Mouse (Mus musculus): ENCODE measurements around the gene Olfr215. TPM values are rescaled to one million over a fixed set of nuclear protein-coding genes. Genes with fewer than 3 reads are reported as not detected.
"Not testable (repeated sequence)": the region's sequence is repeated elsewhere in the genome, so short reads cannot be mapped to it uniquely, and the experiment has no call there.

Olfr215 gene
- polyA plus RNA-seq, 1 experiment = not detected

DNA sequence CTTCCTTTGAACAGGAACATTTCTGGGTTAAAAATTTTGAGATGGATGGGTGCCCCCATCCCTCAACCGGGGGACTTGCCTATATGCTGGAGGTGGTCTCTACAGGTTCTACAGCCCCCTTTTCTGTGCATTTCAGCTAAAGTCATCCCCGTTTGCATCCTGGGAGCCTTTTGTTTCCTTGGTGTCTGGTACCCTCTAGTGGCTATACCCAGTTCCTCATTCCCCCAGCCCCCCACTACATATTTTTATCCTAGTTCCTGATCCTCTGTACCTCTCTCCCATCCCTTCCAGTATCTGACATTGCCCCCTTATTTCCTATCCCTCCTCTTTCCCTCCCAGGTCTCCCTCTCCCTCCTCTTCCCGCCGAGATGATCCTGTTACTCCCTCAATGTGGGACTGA, 23.2 kb upstream of the Olfr215 start:
- H3K27me3 ChIP-seq (ENCODE audit: control insufficient read depth) = no peaks in the 10 kb centered on the region
- H3K4me3 ChIP-seq (replicated peaks) = no peak overlapping the region
- no peaks in the 10 kb centered on the region for H3K4me1 ChIP-seq (ENCODE audit: control insufficient read depth)
- no peak for TF ChIP-seq TAL1 (IDR thresholded peaks at IDR 0.05; ENCODE audit: low read length)
- no peak for TF ChIP-seq GATA1 (IDR thresholded peaks at IDR 0.05; ENCODE audit: low read length)
- no peaks in the 10 kb centered on the region for H3K36me3 ChIP-seq (ENCODE audit: control insufficient read depth)
- H3K9me3 ChIP-seq (ENCODE audit: control insufficient read depth, low read length) = no peaks in the 10 kb centered on the region

- H3K27me3 ChIP-seq (ENCODE audit: control insufficient read depth); H3K4me1 ChIP-seq (ENCODE audit: control insufficient read depth); H3K9me3 ChIP-seq (ENCODE audit: control insufficient read depth, low read length); H3K4me3 ChIP-seq (replicated peaks); H3K36me3 ChIP-seq (ENCODE audit: control insufficient read depth): not testable (repeated sequence)
Observed at GRCm38 (mm10) chr6:116600969-116601368, 17.0 kb upstream of the Olfr215 start.

DNA sequence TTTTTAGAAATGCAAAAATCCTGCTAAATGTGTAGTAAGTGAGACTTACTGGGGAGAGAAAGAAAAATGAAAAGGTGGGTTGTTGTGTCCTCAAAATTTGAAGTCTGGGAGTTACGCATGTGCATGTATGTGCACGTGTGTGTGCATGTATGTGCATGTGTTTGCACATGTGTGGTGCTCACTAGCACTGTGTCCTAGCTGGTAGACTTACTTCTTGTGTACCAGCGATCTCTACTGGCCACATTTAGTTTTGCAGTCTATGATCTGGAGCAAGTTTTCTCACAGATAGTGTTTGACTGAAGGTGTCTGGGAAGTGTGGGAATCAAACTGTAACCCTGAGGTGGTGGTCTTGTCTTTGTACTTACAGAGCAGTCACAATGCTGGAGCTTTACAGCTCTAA, 14.2 kb downstream of the Olfr215 start:
- TF ChIP-seq TAL1 (IDR thresholded peaks at IDR 0.05; ENCODE audit: low read length) = no peak
- Histone ChIP-seq H3K36me3 (ENCODE audit: control insufficient read depth) (no peaks in the 10 kb centered on the region), H3K4me1 (ENCODE audit: control insufficient read depth) (no peaks in the 10 kb centered on the region), H3K4me3 (replicated peaks) (no peak overlapping the region), H3K9me3 (ENCODE audit: control insufficient read depth, low read length) (no peaks in the 10 kb centered on the region), H3K27me3 (ENCODE audit: control insufficient read depth) (no peaks in the 10 kb centered on the region)

DNA sequence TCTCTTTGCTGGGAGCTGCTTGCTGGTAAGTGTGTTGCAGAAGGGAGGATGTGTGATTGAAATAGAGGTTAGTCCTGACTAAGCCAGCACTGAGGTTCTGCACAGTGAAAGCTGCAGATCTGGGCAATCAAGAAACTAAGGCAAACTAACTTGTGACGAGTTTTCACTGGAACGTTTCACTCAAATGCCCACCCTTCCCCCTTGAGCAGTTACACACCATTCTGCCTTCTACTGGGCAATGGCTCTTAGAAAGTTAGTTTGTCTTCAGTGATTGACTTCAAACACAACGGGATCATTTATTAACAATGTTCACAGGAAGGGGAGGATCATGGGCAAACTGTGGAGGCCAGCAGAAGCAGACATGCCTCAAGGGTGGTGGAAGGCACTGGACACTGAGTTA, 29.0 kb downstream of the Olfr215 start:
- Histone ChIP-seq H3K36me3 (ENCODE audit: control insufficient read depth) (no peaks in the 10 kb centered on the region), H3K4me1 (ENCODE audit: control insufficient read depth) (no peaks in the 10 kb centered on the region), H3K27me3 (ENCODE audit: control insufficient read depth) (no peaks in the 10 kb centered on the region), H3K9me3 (ENCODE audit: control insufficient read depth, low read length) (peaks cover 6% of the 10 kb centered on the region), H3K4me3 (replicated peaks) (no peak overlapping the region)
- TF ChIP-seq TAL1 (IDR thresholded peaks at IDR 0.05; ENCODE audit: low read length) (no peak), GATA1 (IDR thresholded peaks at IDR 0.05; ENCODE audit: low read length) (no peak)

- TF ChIP-seq TAL1 (IDR thresholded peaks at IDR 0.05; ENCODE audit: low read length) = no peak
- no peak for TF ChIP-seq GATA1 (IDR thresholded peaks at IDR 0.05; ENCODE audit: low read length)
- Histone ChIP-seq H3K36me3 (ENCODE audit: control insufficient read depth) (no peaks in the 10 kb centered on the region), H3K9me3 (ENCODE audit: control insufficient read depth, low read length) (peaks cover 6% of the 10 kb centered on the region), H3K4me1 (ENCODE audit: control insufficient read depth) (no peaks in the 10 kb centered on the region), H3K27me3 (ENCODE audit: control insufficient read depth) (no peaks in the 10 kb centered on the region), H3K4me3 (replicated peaks) (no peak within 1 kb of the TSS)
Observed at GRCm38 (mm10) chr6:116553935-116554334, 30.1 kb downstream of the Olfr215 start, which contains the start of gene Olfr214. Gene Olfr214 (plus strand): TSS chr6:116554235.

DNA sequence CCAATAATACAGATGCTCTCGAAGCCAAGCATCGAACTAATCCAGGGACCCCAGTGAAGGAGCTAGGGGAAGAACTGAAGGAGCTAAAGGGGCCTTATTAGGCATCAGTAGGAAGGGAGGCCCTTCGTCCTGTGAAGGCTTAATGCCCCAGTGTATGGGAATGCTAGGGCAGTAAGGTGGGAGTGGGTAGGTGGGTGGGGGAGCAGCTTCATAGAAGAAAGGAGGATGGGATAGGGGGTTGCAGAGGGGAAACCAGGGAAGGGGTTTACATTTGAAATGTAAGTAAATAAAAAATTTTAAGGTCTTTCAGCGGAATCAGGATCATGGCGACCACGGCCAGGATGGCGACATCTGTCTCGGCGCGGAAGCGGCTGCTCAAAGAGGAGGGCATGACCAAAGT, 33.2 kb downstream of the Olfr215 start, which contains the start of gene Gm5580:
Gene Gm5580 (plus strand): TSS at position 301 of the 400 bp plus-strand sequence.
- not testable (repeated sequence) for H3K27me3 ChIP-seq (ENCODE audit: control insufficient read depth); H3K36me3 ChIP-seq (ENCODE audit: control insufficient read depth); H3K4me3 ChIP-seq (replicated peaks); H3K9me3 ChIP-seq (ENCODE audit: control insufficient read depth, low read length); H3K4me1 ChIP-seq (ENCODE audit: control insufficient read depth)

- Histone ChIP-seq H3K27me3 (ENCODE audit: control insufficient read depth) (no peaks in the 10 kb centered on the region), H3K4me1 (ENCODE audit: control insufficient read depth) (no peaks in the 10 kb centered on the region), H3K9me3 (ENCODE audit: control insufficient read depth, low read length) (no peaks in the 10 kb centered on the region), H3K36me3 (ENCODE audit: control insufficient read depth) (no peaks in the 10 kb centered on the region), H3K4me3 (replicated peaks) (no peak overlapping the region)
- no peak for TF ChIP-seq GATA1 (IDR thresholded peaks at IDR 0.05; ENCODE audit: low read length)
- TF ChIP-seq TAL1 (IDR thresholded peaks at IDR 0.05; ENCODE audit: low read length) = no peak
Observed at GRCm38 (mm10) chr6:116542500-116542899, 41.5 kb downstream of the Olfr215 start.

GRCm38 (mm10) chr6:116538156-116538555, 45.8 kb downstream of the Olfr215 start, which contains the start of gene Olfr213:
Gene Olfr213 (plus strand): TSS chr6:116538456.
- no peak for TF ChIP-seq GATA1 (IDR thresholded peaks at IDR 0.05; ENCODE audit: low read length)
- no peak for TF ChIP-seq TAL1 (IDR thresholded peaks at IDR 0.05; ENCODE audit: low read length)
- Histone ChIP-seq H3K4me3 (replicated peaks) (no peak within 1 kb of the TSS), H3K27me3 (ENCODE audit: control insufficient read depth) (no peaks in the 10 kb centered on the region), H3K36me3 (ENCODE audit: control insufficient read depth) (no peaks in the 10 kb centered on the region), H3K4me1 (ENCODE audit: control insufficient read depth) (no peaks in the 10 kb centered on the region), H3K9me3 (ENCODE audit: control insufficient read depth, low read length) (no peaks in the 10 kb centered on the region)

Other genes starting within 250 kb of the Olfr215 start
- gene March8, start 246.2 kb downstream of the Olfr215 start, polyA plus RNA-seq (2012) = 4.5 and 5.5 TPM in 2 replicates
- gene Alox5, start 123.0 kb downstream of the Olfr215 start, polyA plus RNA-seq (2012) = 0.08 TPM in 1 of 2 replicates, not detected in the other
- gene Olfr211, start 95.1 kb downstream of the Olfr215 start, polyA plus RNA-seq (2012) = not detected in 2 replicates
- not detected in 2 replicates for gene Olfr212, start 77.7 kb downstream of the Olfr215 start, polyA plus RNA-seq (2012)
- not detected in 2 replicates for gene Olfr213, start 45.7 kb downstream of the Olfr215 start, polyA plus RNA-seq (2012)
- gene Gm5580, start 33.1 kb downstream of the Olfr215 start, polyA plus RNA-seq (2012) = not detected in 2 replicates
- gene Olfr214, start 30.0 kb downstream of the Olfr215 start, polyA plus RNA-seq (2012) = not detected in 2 replicates
- gene Zfp422, start 44.8 kb upstream of the Olfr215 start, polyA plus RNA-seq (2012) = 0.02 and 0.04 TPM in 2 replicates
- gene Depp1, start 66.4 kb upstream of the Olfr215 start, polyA plus RNA-seq (2012) = 0.03 and 0.11 TPM in 2 replicates
- 0.02 and 0.07 TPM in 2 replicates for gene Rassf4, start 89.8 kb upstream of the Olfr215 start, polyA plus RNA-seq (2012)
- gene Tmem72, start 132.7 kb upstream of the Olfr215 start, polyA plus RNA-seq (2012) = not detected in 2 replicates